Mouse (Mus musculus) midbrain, embryonic 11.5 days (tissue): ENCODE data around the gene Olfr1277. TPM values are rescaled to one million over a fixed set of nuclear protein-coding genes. Genes with fewer than 3 reads are reported as not detected.

Experiments
- polyA plus RNA-seq: library from polyadenylated mRNA; unstranded; fragments of >200 nt; fragmentation: Nextera tagmentation; extraction: Ambion mirVana; gene quantifications from 2 replicates; pipeline ENCODE4 v1.2.1, GENCODE M21; 2014

Gene Olfr1277
- polyA plus RNA-seq, 1 experiment from 2014 or later = not detected

Other genes starting within 250 kb of the Olfr1277 start
- gene Gm13941, start 168.1 kb downstream of the Olfr1277 start, polyA plus RNA-seq = not detected in 2 replicates
- gene Gm15130, start 121.2 kb downstream of the Olfr1277 start, polyA plus RNA-seq = not detected in 2 replicates
- gene 4930430A15Rik, start 44.5 kb downstream of the Olfr1277 start, polyA plus RNA-seq = not detected in 2 replicates
- not detected in 2 replicates for gene Olfr1275, start 38.8 kb downstream of the Olfr1277 start, polyA plus RNA-seq
- gene Olfr1276, start 19.6 kb downstream of the Olfr1277 start, polyA plus RNA-seq = not detected in 2 replicates
- gene Olfr1278, start 16.0 kb upstream of the Olfr1277 start, polyA plus RNA-seq = not detected in 2 replicates
- 0.04 TPM in 1 of 2 replicates, not detected in the other for gene Olfr1279, start 26.5 kb upstream of the Olfr1277 start, polyA plus RNA-seq
- gene Olfr1280, start 39.9 kb upstream of the Olfr1277 start, polyA plus RNA-seq = not detected in 2 replicates
- not detected in 2 replicates for gene Olfr1281, start 52.4 kb upstream of the Olfr1277 start, polyA plus RNA-seq
- gene Olfr1282, start 62.0 kb upstream of the Olfr1277 start, polyA plus RNA-seq = not detected in 2 replicates
- not detected in 2 replicates for gene Olfr1283, start 92.7 kb upstream of the Olfr1277 start, polyA plus RNA-seq
- not detected in 2 replicates for gene Olfr1284, start 101.4 kb upstream of the Olfr1277 start, polyA plus RNA-seq
- not detected in 2 replicates for gene Olfr1286, start 149.0 kb upstream of the Olfr1277 start, polyA plus RNA-seq
- gene Olfr1287, start 175.0 kb upstream of the Olfr1277 start, polyA plus RNA-seq = not detected in 2 replicates
- gene Olfr1288, start 200.0 kb upstream of the Olfr1277 start, polyA plus RNA-seq = not detected in 2 replicates
- gene Olfr1289, start 206.7 kb upstream of the Olfr1277 start, polyA plus RNA-seq = not detected in 2 replicates
- 0.16 TPM in 1 of 2 replicates, not detected in the other for gene Olfr1290, start 219.7 kb upstream of the Olfr1277 start, polyA plus RNA-seq
- not detected in 2 replicates for gene Olfr1291-ps1, start 223.1 kb upstream of the Olfr1277 start, polyA plus RNA-seq